Mouse (Mus musculus): Measurements from ENCODE around the gene Vezt. TPM values are rescaled to one million over a fixed set of nuclear protein-coding genes. Genes with fewer than 3 reads are reported as not detected.

Gene Vezt
- polyA plus RNA-seq, 1 experiment from 2014 or later = 8.6 TPM

GRCm38 (mm10) chr10:93954023-93954422 lies 81.6 kb downstream of the Vezt start:
- H3K4me1 ChIP-seq (ENCODE audit: insufficient read depth) = no peaks in the 10 kb centered on the region; the same call in 1 of the 2 replicates
- WGBS (ENCODE audit: insufficient replicate concordance) = 79% methylated on average over 3 of the region's 3 CpGs
- H3K27me3 ChIP-seq (ENCODE audit: insufficient read depth, low read length) = no peaks in the 10 kb centered on the region
- no peak overlapping the region for H3K4me2 ChIP-seq (ENCODE audit: low read depth, low read length)
- no peak overlapping the region for H3K27ac ChIP-seq (ENCODE audit: low read depth)
- no peaks in the 10 kb centered on the region for H3K36me3 ChIP-seq (replicated peaks; ENCODE audit: insufficient read depth, low read length)
- no peak overlapping the region for H3K4me3 ChIP-seq (ENCODE audit: low read depth, low read length)
- TF ChIP-seq EP300 (IDR thresholded peaks at IDR 0.05; ENCODE audit: low read depth) (no peak), CTCF (IDR thresholded peaks at IDR 0.05; ENCODE audit: low read depth) (no peak)
- no peaks in the 10 kb centered on the region for H3K9me3 ChIP-seq (ENCODE audit: low read length)
- H3K9ac ChIP-seq (replicated peaks) = no peak overlapping the region
- ATAC-seq (no peak), DNase-seq (no peak)

DNA sequence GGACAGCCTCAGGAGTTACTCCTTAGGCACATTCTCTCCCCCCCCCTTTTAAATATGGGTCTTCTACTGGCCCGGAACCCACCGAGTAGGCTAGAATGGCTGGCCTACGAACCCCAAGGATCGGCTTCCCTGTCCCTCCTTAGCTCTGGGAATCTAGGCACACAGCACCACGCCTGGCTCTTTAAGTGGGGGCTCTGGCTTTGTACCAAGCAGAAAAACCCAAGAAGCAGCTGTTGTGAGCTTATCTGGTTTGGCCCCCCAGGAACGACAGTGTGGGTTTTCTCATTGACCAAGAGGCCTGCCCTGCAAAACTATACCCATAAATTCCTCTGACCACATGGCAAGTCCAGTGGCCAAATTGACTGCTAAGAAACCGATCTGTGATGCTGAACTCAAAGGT lies 82.1 kb downstream of the Vezt start:
- no peak overlapping the region for H3K9ac ChIP-seq (replicated peaks)
- no peak overlapping the region for H3K27ac ChIP-seq (ENCODE audit: low read depth)
- H3K9me3 ChIP-seq (ENCODE audit: low read length) = no peaks in the 10 kb centered on the region
- ATAC-seq (no peak), DNase-seq (no peak)
- no peak overlapping the region for H3K4me3 ChIP-seq (ENCODE audit: low read depth, low read length)
- no peak overlapping the region for H3K4me2 ChIP-seq (ENCODE audit: low read depth, low read length)
- no peaks in the 10 kb centered on the region; the same call in 1 of the 2 replicates for H3K4me1 ChIP-seq (ENCODE audit: insufficient read depth)
- no peaks in the 10 kb centered on the region for H3K27me3 ChIP-seq (ENCODE audit: insufficient read depth, low read length)
- TF ChIP-seq EP300 (IDR thresholded peaks at IDR 0.05; ENCODE audit: low read depth) = no peak
- no peak for TF ChIP-seq CTCF (IDR thresholded peaks at IDR 0.05; ENCODE audit: low read depth)
- 91% methylated on average over 7 of the region's 7 CpGs for WGBS (ENCODE audit: insufficient replicate concordance)
- no peaks in the 10 kb centered on the region for H3K36me3 ChIP-seq (replicated peaks; ENCODE audit: insufficient read depth, low read length)

- WGBS (ENCODE audit: insufficient replicate concordance) = 74% methylated on average over 3 of the region's 3 CpGs
- Histone ChIP-seq H3K4me2 (ENCODE audit: low read depth, low read length) (no peak overlapping the region), H3K4me3 (ENCODE audit: low read depth, low read length) (no peak overlapping the region), H3K4me1 (ENCODE audit: insufficient read depth) (peaks cover 8% of the 10 kb centered on the region), H3K9ac (replicated peaks) (no peak overlapping the region), H3K9me3 (ENCODE audit: low read length) (no peaks in the 10 kb centered on the region), H3K27ac (ENCODE audit: low read depth) (no peak overlapping the region), H3K36me3 (replicated peaks; ENCODE audit: insufficient read depth, low read length) (no peaks in the 10 kb centered on the region), H3K27me3 (ENCODE audit: insufficient read depth, low read length) (no peaks in the 10 kb centered on the region)
- ATAC-seq (no peak), DNase-seq (no peak)
- TF ChIP-seq EP300 (IDR thresholded peaks at IDR 0.05; ENCODE audit: low read depth) (no peak), CTCF (IDR thresholded peaks at IDR 0.05; ENCODE audit: low read depth) (no peak)
Measured at GRCm38 (mm10) chr10:93950991-93951390, 84.6 kb downstream of the Vezt start.

- Histone ChIP-seq H3K9ac (replicated peaks) (no peak overlapping the region), H3K4me2 (ENCODE audit: low read depth, low read length) (no peak overlapping the region), H3K4me3 (ENCODE audit: low read depth, low read length) (no peak overlapping the region), H3K27ac (ENCODE audit: low read depth) (no peak overlapping the region), H3K36me3 (replicated peaks; ENCODE audit: insufficient read depth, low read length) (no peaks in the 10 kb centered on the region), H3K9me3 (ENCODE audit: low read length) (no peaks in the 10 kb centered on the region), H3K27me3 (ENCODE audit: insufficient read depth, low read length) (no peaks in the 10 kb centered on the region), H3K4me1 (ENCODE audit: insufficient read depth) (peaks cover 12% of the 10 kb centered on the region)
- DNase-seq (no peak), ATAC-seq (no peak)
- 67% methylated on average over 2 of the region's 2 CpGs for WGBS (ENCODE audit: insufficient replicate concordance)
- TF ChIP-seq EP300 (IDR thresholded peaks at IDR 0.05; ENCODE audit: low read depth) (no peak), CTCF (IDR thresholded peaks at IDR 0.05; ENCODE audit: low read depth) (no peak)
Measured at GRCm38 (mm10) chr10:93949921-93950320, 85.7 kb downstream of the Vezt start.

DNA sequence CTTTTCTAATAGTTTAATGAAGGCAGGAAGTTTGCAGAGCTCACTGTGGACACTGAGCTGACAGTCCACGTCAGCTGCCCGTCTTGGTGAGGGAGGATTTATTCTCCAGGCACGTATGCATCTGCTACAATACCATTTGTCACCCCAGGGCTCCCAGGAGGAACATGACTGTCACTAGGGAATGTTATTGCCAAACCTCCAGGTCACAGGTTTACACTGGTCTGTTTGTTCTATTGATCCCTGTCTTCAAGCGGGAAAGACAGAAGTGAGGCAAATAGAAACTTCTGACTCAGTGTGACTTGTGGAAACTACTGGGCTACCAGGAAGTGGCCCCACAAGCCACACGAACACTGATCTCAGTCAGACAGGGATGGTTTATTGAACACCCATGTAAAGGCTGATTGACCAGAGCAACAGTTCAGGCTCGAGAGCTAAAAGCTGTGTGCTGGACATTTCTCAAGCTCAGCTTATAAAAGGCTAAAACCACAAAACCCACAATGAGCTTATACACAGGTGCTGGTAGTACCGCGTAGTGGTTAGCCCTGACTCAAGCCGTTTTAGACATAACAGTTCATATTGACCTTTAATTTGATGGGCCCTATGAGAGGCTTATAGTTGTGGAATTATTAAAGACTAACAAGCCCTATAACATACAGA lies 89.6 kb downstream of the Vezt start:
- WGBS (ENCODE audit: insufficient replicate concordance) = 48% methylated on average over 9 of the region's 9 CpGs
- Histone ChIP-seq H3K9me3 (ENCODE audit: low read length) (no peaks in the 10 kb centered on the region), H3K27me3 (ENCODE audit: insufficient read depth, low read length) (no peaks in the 10 kb centered on the region), H3K36me3 (replicated peaks; ENCODE audit: insufficient read depth, low read length) (no peaks in the 10 kb centered on the region), H3K27ac (ENCODE audit: low read depth) (peak overlapping the region; percentile 66), H3K4me2 (ENCODE audit: low read depth, low read length) (peak overlapping the region; percentile 54), H3K4me3 (ENCODE audit: low read depth, low read length) (0 out of 2 replicates have a peak overlapping the region, but pooled peaks have one; percentile 4), H3K4me1 (ENCODE audit: insufficient read depth) (peaks cover 15% of the 10 kb centered on the region), H3K9ac (replicated peaks) (no peak overlapping the region)
- ATAC-seq (peak; percentile 94), DNase-seq (peak; percentile 32)
- TF ChIP-seq CTCF (IDR thresholded peaks at IDR 0.05; ENCODE audit: low read depth) (no peak), EP300 (IDR thresholded peaks at IDR 0.05; ENCODE audit: low read depth) (0 out of 2 replicates have a peak, but pooled peaks have one; percentile 17)

DNA sequence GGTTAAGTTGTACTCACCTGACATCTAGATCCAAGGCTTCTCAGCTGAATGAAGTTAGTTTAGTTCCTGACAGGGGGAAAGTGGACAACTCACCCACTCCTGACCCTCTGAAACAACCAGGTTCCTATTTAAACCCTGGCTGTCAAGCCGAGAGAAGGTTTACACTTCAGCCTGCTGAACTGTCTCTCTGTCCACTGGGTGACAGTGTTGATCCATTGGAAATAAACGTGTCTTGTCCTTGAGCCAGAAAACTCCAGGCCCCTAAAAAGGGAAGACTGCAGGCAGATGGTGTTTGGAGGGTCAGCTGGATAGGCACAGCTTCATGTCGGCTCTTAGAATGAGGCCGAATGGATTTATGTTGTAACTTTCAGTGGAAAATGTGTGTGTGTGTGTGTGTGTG lies 90.3 kb downstream of the Vezt start:
- no peak overlapping the region for H3K9ac ChIP-seq (replicated peaks)
- 0 out of 2 replicates have a peak overlapping the region, but pooled peaks have one; percentile 4 for H3K4me3 ChIP-seq (ENCODE audit: low read depth, low read length)
- no peaks in the 10 kb centered on the region for H3K9me3 ChIP-seq (ENCODE audit: low read length)
- H3K27ac ChIP-seq (ENCODE audit: low read depth) = peak overlapping the region; percentile 66
- DNase-seq (peak; percentile 27), ATAC-seq (peak; percentile 74)
- H3K36me3 ChIP-seq (replicated peaks; ENCODE audit: insufficient read depth, low read length) = no peaks in the 10 kb centered on the region
- 35% methylated on average over 4 of the region's 4 CpGs for WGBS (ENCODE audit: insufficient replicate concordance)
- H3K4me2 ChIP-seq (ENCODE audit: low read depth, low read length) = peak overlapping the region; percentile 54
- H3K27me3 ChIP-seq (ENCODE audit: insufficient read depth, low read length) = no peaks in the 10 kb centered on the region
- peaks cover 15% of the 10 kb centered on the region for H3K4me1 ChIP-seq (ENCODE audit: insufficient read depth)
- peak; percentile 92 for TF ChIP-seq CTCF (IDR thresholded peaks at IDR 0.05; ENCODE audit: low read depth)
- no peak for TF ChIP-seq EP300 (IDR thresholded peaks at IDR 0.05; ENCODE audit: low read depth)
